Mouse (Mus musculus) liver, embryonic 14 days (tissue): Measurements from ENCODE around the gene Csnk2b. TPM values are rescaled to one million over a fixed set of nuclear protein-coding genes. Genes with fewer than 3 reads are reported as not detected.

ENCODE experiments used
- polyA plus RNA-seq: library from polyadenylated mRNA; depleted of rRNA; stranded (reverse); fragments of >200 nt; gene quantifications from 2 replicates; pipeline ENCODE4 v1.2.3, GENCODE M21; 2012; rRNA removed

Csnk2b gene
- 76.9 and 86.4 TPM in 2 replicates for polyA plus RNA-seq

GRCm38 (mm10) chr17:35121871-35122303 lies at the start of gene Csnk2b:
Gene Csnk2b (minus strand): TSS chr17:35122053.

GRCm38 (mm10) chr17:35164568-35165450 lies 43.0 kb upstream of the Csnk2b start, which contains the start of gene Prrc2a:
Gene Prrc2a (minus strand): TSS chr17:35164897.

DNA sequence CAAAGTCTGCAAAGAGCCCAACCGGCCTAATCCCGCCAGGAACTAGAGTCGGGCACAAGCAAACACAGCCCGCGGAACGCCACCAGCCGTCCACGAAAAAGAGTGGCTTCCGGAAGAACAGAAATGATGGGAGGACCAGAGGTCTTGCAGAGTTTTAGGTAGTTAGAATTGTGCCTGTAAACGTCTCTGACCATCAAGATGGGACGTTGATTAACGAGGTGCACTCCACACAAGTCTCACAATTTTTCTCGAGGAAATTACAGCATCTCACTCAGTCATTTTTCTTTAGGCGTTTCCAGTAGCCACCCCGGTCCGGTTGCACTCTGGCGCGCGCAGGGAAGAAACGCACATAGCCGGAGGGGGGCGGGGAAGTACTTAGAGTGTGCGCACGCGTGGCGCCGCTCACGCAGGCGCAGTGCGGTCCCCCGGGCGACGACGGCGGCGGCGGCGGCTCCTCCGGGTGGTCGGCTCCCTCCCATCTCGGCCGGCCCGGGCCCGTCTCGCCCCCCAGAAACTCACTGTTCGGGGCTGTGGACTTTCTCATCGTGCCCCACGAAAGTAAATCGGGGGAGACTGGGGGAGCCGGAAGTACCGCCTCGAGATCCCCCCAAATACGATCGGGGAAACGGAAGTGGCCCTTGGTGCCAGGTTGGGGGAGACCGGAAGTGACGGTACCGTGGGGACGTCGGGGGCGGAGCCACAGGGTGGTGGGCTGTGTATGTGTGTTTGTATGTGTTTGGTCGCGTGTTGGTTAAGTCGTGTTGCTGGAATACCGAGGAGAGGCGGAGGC lies 13.1 kb upstream of the Csnk2b start, which contains the start of gene Bag6:
Gene Bag6, plus strand, starts transcription at position 378 of the 790 bp plus-strand sequence.

GRCm38 (mm10) chr17:35131500-35132173 lies 9.8 kb upstream of the Csnk2b start, which contains the start of gene Apom:
Gene Apom (minus strand): TSS chr17:35132050.

DNA sequence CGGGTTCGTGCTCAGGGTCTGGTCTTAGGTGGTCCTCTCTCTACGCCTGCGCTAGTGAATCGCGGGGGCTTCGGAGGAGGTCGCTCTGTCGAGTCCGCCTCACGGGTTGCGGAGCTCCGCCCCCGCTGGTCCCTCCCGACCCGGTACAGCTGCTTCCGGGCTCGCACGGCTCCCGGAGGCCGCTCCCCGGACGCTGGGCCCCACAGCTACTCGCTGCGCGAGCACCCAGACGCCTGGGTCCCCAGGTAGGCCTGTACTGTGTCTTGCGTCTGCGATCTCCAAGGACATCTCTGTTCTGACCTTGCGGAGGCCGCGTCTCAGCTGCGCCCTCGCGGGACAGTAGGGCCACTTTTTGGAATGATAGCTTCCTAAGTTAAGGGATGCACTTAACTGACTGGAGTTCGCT lies 4.4 kb upstream of the Csnk2b start, which contains the start of gene D17H6S53E:
Gene D17H6S53E, plus strand, starts transcription at position 168 of the 406 bp plus-strand sequence.

GRCm38 (mm10) chr17:35121143-35121799 lies 582 bp downstream of the Csnk2b start, which contains the start of gene Gpank1:
Gene Gpank1 (plus strand): TSS chr17:35121455.

GRCm38 (mm10) chr17:35115046-35116019 lies 6.5 kb downstream of the Csnk2b start, which contains the start of gene Ly6g5b:
Gene Ly6g5b (minus strand): TSS chr17:35115428.

DNA sequence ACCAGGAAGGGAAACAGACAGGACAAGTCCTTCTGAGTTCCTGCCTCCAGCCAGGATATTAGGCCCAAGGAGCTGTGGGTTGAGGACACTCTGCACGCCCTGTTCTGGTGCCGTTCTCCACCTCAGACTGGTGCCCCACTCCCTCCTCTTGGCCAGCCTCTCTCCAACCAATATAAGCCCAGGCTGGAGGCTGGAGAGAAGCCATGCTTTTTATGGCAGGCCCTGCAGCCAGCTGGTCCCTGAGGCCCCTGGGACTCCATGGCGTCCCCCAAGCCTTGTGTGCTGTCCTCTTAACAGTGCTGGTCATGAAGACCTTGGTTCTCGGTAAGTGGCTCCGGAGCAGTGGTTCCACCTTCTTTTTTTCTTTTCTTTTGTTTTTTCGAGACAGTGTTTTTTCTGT lies 13.8 kb downstream of the Csnk2b start, which contains the start of gene Ly6g5c:
Gene Ly6g5c, plus strand, starts transcription at position 183 of the 400 bp plus-strand sequence.

GRCm38 (mm10) chr17:35088825-35089644 lies 32.8 kb downstream of the Csnk2b start, which contains the start of gene Abhd16a:
Gene Abhd16a (plus strand): TSS chr17:35089263.

GRCm38 (mm10) chr17:35085208-35085865 lies 36.5 kb downstream of the Csnk2b start, which contains the start of gene Ly6g6f:
Gene Ly6g6f (minus strand): TSS chr17:35085610.

GRCm38 (mm10) chr17:35077786-35078233 lies 44.0 kb downstream of the Csnk2b start, which contains the start of gene Ly6g6d:
Gene Ly6g6d (minus strand): TSS chr17:35078065.

DNA sequence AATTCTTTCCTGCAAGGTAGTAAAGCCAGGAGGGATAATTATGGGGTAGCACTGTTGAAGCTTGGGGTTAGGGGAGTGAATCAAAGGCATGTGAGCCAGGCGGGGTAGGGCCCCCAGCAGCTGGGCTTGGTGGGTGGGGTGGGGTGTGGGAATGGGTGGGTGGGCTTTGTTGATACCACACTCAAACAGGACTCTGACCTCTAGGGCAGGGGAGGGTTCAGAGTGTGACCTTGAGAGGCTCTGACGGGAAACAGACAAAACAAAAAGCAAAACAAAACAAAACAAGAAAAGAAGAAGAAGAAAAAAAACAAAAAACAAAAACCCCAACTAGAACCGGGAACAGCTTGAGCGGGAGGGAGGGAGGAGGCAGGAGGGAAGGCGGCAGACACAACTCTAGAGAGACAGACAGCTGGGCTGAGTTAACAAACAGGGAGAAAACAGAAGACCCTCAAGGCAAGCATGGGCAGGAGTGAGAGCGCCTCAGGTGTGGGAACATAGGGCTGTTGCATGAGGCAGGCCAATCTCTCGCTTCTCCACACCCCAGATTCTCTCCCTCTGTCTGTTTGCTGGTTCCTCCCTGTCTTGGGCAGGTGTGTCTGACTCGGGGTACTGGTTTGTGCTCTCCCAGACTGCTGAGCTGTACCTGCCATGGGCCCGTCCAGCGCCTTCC lies 45.2 kb downstream of the Csnk2b start, which contains the start of gene Ly6g6e:
Gene Ly6g6e, plus strand, starts transcription at position 396 of the 670 bp plus-strand sequence.

Other genes with a start within 250 kb of the Csnk2b start
- 5.7 and 6.1 TPM in 2 replicates for gene Zbtb12, start 242.6 kb downstream of the Csnk2b start, polyA plus RNA-seq
- not detected in 2 replicates for gene Gm20547, start 240.0 kb downstream of the Csnk2b start, polyA plus RNA-seq
- gene C2, start 223.8 kb downstream of the Csnk2b start, polyA plus RNA-seq: 14.2 and 18.4 TPM in 2 replicates
- gene Ehmt2, start 223.6 kb downstream of the Csnk2b start, polyA plus RNA-seq: 27.3 and 28.0 TPM in 2 replicates
- gene Slc44a4, start 207.6 kb downstream of the Csnk2b start, polyA plus RNA-seq: 1.1 and 1.3 TPM in 2 replicates
- 8.4 and 10.5 TPM in 2 replicates for gene Neu1, start 190.8 kb downstream of the Csnk2b start, polyA plus RNA-seq
- gene Hspa1b, start 162.8 kb downstream of the Csnk2b start, polyA plus RNA-seq: 1.1 and 1.3 TPM in 2 replicates
- not detected in 2 replicates for gene Gm20481, start 152.1 kb downstream of the Csnk2b start, polyA plus RNA-seq
- 0.58 and 0.67 TPM in 2 replicates for gene Hspa1a, start 149.9 kb downstream of the Csnk2b start, polyA plus RNA-seq
- gene Hspa1l, start 149.3 kb downstream of the Csnk2b start, polyA plus RNA-seq: 0.02 TPM in 2 replicates
- gene Lsm2, start 140.2 kb downstream of the Csnk2b start, polyA plus RNA-seq: 106 and 129 TPM in 2 replicates
- gene Vars, start 121.1 kb downstream of the Csnk2b start, polyA plus RNA-seq: 58.0 and 65.7 TPM in 2 replicates
- 0.12 and 0.20 TPM in 2 replicates for gene Vwa7, start 105.5 kb downstream of the Csnk2b start, polyA plus RNA-seq
- gene Sapcd1, start 94.0 kb downstream of the Csnk2b start, polyA plus RNA-seq: 2.0 TPM in 2 replicates
- gene Msh5, start 75.3 kb downstream of the Csnk2b start, polyA plus RNA-seq: 3.3 and 4.1 TPM in 2 replicates
- 70.1 and 85.9 TPM in 2 replicates for gene Clic1, start 72.1 kb downstream of the Csnk2b start, polyA plus RNA-seq
- gene Ddah2, start 63.0 kb downstream of the Csnk2b start, polyA plus RNA-seq: 11.1 and 13.5 TPM in 2 replicates
- gene Ly6g6c, start 56.7 kb downstream of the Csnk2b start, polyA plus RNA-seq: 0.21 and 0.24 TPM in 2 replicates
- gene Mpig6b, start 55.9 kb downstream of the Csnk2b start, polyA plus RNA-seq: 1.8 and 2.7 TPM in 2 replicates
- gene Ly6g6e, start 45.2 kb downstream of the Csnk2b start, polyA plus RNA-seq: 0.03 and 0.15 TPM in 2 replicates
- gene Ly6g6d, start 44.0 kb downstream of the Csnk2b start, polyA plus RNA-seq: 0.66 and 0.76 TPM in 2 replicates
- 4.6 TPM in 2 replicates for gene Ly6g6f, start 36.4 kb downstream of the Csnk2b start, polyA plus RNA-seq
- gene Abhd16a, start 32.8 kb downstream of the Csnk2b start, polyA plus RNA-seq: 25.1 and 29.0 TPM in 2 replicates
- gene Ly6g5c, start 13.8 kb downstream of the Csnk2b start, polyA plus RNA-seq: not detected in 2 replicates
- 0.42 and 0.67 TPM in 2 replicates for gene Ly6g5b, start 6.6 kb downstream of the Csnk2b start, polyA plus RNA-seq
- gene Gpank1, start 598 bp downstream of the Csnk2b start, polyA plus RNA-seq: 9.1 and 10.2 TPM in 2 replicates
- 1.2 and 1.6 TPM in 2 replicates for gene D17H6S53E, start 4.3 kb upstream of the Csnk2b start, polyA plus RNA-seq
- gene Apom, start 10.0 kb upstream of the Csnk2b start, polyA plus RNA-seq: 296 and 349 TPM in 2 replicates
- gene Bag6, start 13.1 kb upstream of the Csnk2b start, polyA plus RNA-seq: 40.6 and 45.5 TPM in 2 replicates
- gene Prrc2a, start 42.8 kb upstream of the Csnk2b start, polyA plus RNA-seq: 48.0 and 59.1 TPM in 2 replicates
- 9.0 and 9.2 TPM in 2 replicates for gene Aif1, start 54.0 kb upstream of the Csnk2b start, polyA plus RNA-seq
- 21.0 and 28.7 TPM in 2 replicates for gene Lst1, start 66.4 kb upstream of the Csnk2b start, polyA plus RNA-seq
- gene Ltb, start 72.4 kb upstream of the Csnk2b start, polyA plus RNA-seq: 0.53 and 0.76 TPM in 2 replicates
- 0.33 and 0.48 TPM in 2 replicates for gene Tnf, start 80.0 kb upstream of the Csnk2b start, polyA plus RNA-seq
- 0.03 and 0.09 TPM in 2 replicates for gene Lta, start 83.3 kb upstream of the Csnk2b start, polyA plus RNA-seq
- 0.10 TPM in 1 of 2 replicates, not detected in the other for gene Gm16181, start 98.8 kb upstream of the Csnk2b start, polyA plus RNA-seq
- gene Atp6v1g2, start 111.6 kb upstream of the Csnk2b start, polyA plus RNA-seq: 1.6 and 1.7 TPM in 2 replicates
- 3.6 and 4.1 TPM in 2 replicates for gene Nfkbil1, start 113.7 kb upstream of the Csnk2b start, polyA plus RNA-seq
- 174 and 208 TPM in 2 replicates for gene Ddx39b, start 119.7 kb upstream of the Csnk2b start, polyA plus RNA-seq
- 35.7 and 45.9 TPM in 2 replicates for gene H2-D1, start 140.7 kb upstream of the Csnk2b start, polyA plus RNA-seq
- 0.50 and 0.63 TPM in 2 replicates for gene H2-Q1, start 198.4 kb upstream of the Csnk2b start, polyA plus RNA-seq
- gene H2-Q2, start 220.2 kb upstream of the Csnk2b start, polyA plus RNA-seq: 0.53 and 0.67 TPM in 2 replicates